Mouse (Mus musculus) kidney, embryonic 16.5 days (tissue): Measurements from ENCODE around the gene Col19a1. TPM values are rescaled to one million over a fixed set of nuclear protein-coding genes. Genes with fewer than 3 reads are reported as not detected.
A peak's percentile ranks its signal among the peaks of the same experiment; 100 is the strongest.

Experiments used
- ATAC-seq: fragments of 200-750 bp; cut with Nextera tagmentation; 2 replicates; pipeline ENCODE4 v1.8.0; 2017; ENCODE audit warnings: moderate TSS enrichment; ENCODE audit not compliant: low FRiP score, low TSS enrichment
- H3K27ac ChIP-seq: fragments of 300-500 bp; sonication (generic); 2 replicates; pipeline ENCODE4 v1.5.1; 2014; ENCODE audit warnings: low read length
- H3K27me3 ChIP-seq: fragments of 300-500 bp; sonication (generic); 2 replicates; pipeline ENCODE4 v1.6.1; 2014; ENCODE audit warnings: low read length, control low read depth, mixed read lengths; ENCODE audit not compliant: insufficient read depth
- H3K36me3 ChIP-seq: fragments of 300-500 bp; sonication (generic); 2 replicates; pipeline ENCODE4 v1.6.1; 2014; ENCODE audit warnings: low read length, control low read depth, mixed read lengths; ENCODE audit not compliant: insufficient read depth
- H3K4me1 ChIP-seq: fragments of 300-500 bp; sonication (generic); 2 replicates; pipeline ENCODE4 v1.6.1; 2014; ENCODE audit warnings: low read length, control low read depth, mixed read lengths; ENCODE audit not compliant: insufficient read depth
- H3K4me2 ChIP-seq: fragments of 300-500 bp; sonication (generic); replicated peaks from 2 replicates; pipeline ENCODE4 v1.6.1; 2014; ENCODE audit warnings: low read depth, low read length
- H3K4me3 ChIP-seq: fragments of 300-500 bp; sonication (generic); 2 replicates; pipeline ENCODE4 v1.5.1; 2014; ENCODE audit warnings: mild to moderate bottlenecking, low read length
- H3K9ac ChIP-seq: fragments of 300-500 bp; sonication (generic); replicated peaks from 2 replicates; pipeline ENCODE4 v1.6.1; 2014; ENCODE audit warnings: low read length
- H3K9me3 ChIP-seq: fragments of 300-500 bp; sonication (generic); 2 replicates; pipeline ENCODE4 v1.6.1; 2016; ENCODE audit warnings: low read length, control low read depth
- WGBS: fragments of 180-500 bp; shearing (Covaris S2); extraction: QIAGEN DNeasy Blood & Tissue Kit; methylation state at CpG from one replicate; pipeline ENCODE4 v1.1.7; 2014; 5-methylcytosine and 5-hydroxymethylcytosine counted together
- polyA plus RNA-seq: library from polyadenylated mRNA; unstranded; fragments of >200 nt; fragmentation: Nextera tagmentation; extraction: Ambion mirVana; gene quantifications from 2 replicates; pipeline ENCODE4 v1.2.1, GENCODE M21; 2015

Gene Col19a1
- polyA plus RNA-seq, 1 experiment from 2014 or later = 0.15 TPM

DNA sequence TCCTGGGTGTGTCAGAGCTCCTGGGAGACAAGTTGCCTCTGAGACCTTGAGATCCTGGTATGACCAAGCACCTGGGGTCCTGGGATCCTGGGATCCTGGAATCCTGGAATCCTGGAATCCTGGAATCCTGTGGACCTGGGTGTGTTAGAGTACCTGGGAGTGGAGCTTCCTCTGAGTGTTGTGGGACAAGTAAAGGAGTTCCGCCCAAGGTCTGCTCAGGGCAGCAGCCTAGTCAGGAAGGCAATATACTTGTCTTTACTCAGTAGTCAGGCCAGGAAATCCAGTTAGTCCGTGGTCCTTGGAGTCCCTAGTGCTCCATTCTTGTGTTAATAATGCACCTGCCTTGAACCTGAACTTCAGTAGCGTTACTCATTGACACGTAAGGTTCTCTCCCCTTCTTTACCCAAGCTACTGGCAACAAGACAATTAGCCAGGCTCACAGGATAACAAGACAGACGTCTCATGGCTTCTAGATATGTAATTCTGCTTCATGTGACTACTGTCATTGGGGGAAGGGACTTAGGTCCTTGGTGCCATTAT is 239.6 kb downstream of the Col19a1 start:
- ATAC-seq = no peak
- H3K4me3 ChIP-seq = no peak overlapping the region
- H3K36me3 ChIP-seq = no peaks in the 10 kb centered on the region
- WGBS = 68% methylated on average over 5 of the region's 5 CpGs
- H3K4me2 ChIP-seq = no peak overlapping the region
- H3K27me3 ChIP-seq = no peaks in the 10 kb centered on the region
- no peak overlapping the region for H3K27ac ChIP-seq
- no peaks in the 10 kb centered on the region for H3K9me3 ChIP-seq
- H3K9ac ChIP-seq = no peak overlapping the region
- H3K4me1 ChIP-seq = 0 out of 2 replicates have a peak, but pooled peaks cover 4% of the 10 kb centered on the region

DNA sequence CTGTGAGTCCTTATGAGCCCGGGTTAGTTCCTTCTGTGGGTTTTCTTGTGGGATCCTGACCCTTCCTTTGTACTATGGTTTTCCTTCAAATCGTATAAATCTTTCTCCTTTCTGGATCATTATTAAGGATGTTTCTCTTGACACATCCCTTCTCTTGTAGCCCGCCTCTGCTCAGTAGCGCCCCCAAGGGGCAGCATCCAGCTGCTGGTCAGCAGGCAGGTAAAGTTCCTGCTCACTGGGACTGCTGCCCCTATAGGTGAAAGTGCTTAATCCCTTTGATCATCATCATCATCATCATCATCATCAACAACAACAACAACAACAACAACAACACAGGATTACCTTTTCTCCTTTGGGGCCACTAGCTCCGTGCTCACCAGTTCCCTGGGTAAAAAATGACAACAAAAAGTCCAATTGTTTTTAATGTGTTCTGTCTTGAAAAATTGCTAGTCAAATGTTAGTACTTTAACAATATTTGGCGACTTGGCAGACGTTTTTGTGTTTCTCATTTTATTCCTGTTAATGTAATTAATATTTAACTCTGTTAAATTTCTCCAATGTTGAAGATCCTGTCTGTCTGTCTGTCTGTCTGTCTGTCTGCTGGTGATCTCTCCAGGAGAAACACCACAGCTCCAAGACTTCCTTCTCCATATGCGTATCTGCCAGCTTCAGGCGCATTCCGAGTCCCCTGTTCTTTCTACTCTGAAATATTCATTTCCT is 249.6 kb downstream of the Col19a1 start:
- ATAC-seq = no peak

DNA sequence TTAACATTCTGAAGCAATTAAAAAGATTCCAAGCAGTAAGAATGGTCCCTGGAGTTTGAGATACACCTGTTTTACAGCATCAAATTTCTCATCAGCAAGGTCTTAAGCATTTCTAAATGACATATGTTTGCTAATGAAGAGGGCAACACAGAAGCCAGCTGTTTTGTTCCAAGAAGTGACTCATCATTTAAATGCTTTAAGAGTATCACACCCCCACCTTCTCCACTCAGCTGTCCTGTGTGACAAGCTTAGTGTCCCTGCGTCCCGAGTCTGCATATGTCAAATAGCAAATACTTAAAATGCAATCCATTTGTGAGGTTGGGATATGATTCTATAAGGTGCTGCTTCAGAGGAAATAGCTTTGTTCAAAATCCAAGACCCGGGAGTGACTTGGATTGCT is 251.2 kb downstream of the Col19a1 start:
- Histone ChIP-seq H3K27ac (no peak overlapping the region), H3K9me3 (no peaks in the 10 kb centered on the region), H3K4me2 (no peak overlapping the region), H3K9ac (no peak overlapping the region), H3K4me3 (no peak overlapping the region), H3K4me1 (no peaks in the 10 kb centered on the region), H3K36me3 (no peaks in the 10 kb centered on the region), H3K27me3 (no peaks in the 10 kb centered on the region)
- 74% methylated on average over 3 of the region's 3 CpGs for WGBS
- no peak for ATAC-seq

More for the DNA sequence above, 249.6 kb downstream of the Col19a1 start:
- no peaks in the 10 kb centered on the region for H3K27me3 ChIP-seq
- H3K4me3 ChIP-seq = no peak overlapping the region
- H3K4me2 ChIP-seq = no peak overlapping the region
- H3K4me1 ChIP-seq = no peaks in the 10 kb centered on the region
- 84% methylated on average over 10 of the region's 10 CpGs for WGBS
- no peak overlapping the region for H3K9ac ChIP-seq
- no peaks in the 10 kb centered on the region for H3K9me3 ChIP-seq
- H3K36me3 ChIP-seq = no peaks in the 10 kb centered on the region
- H3K27ac ChIP-seq = no peak overlapping the region

DNA sequence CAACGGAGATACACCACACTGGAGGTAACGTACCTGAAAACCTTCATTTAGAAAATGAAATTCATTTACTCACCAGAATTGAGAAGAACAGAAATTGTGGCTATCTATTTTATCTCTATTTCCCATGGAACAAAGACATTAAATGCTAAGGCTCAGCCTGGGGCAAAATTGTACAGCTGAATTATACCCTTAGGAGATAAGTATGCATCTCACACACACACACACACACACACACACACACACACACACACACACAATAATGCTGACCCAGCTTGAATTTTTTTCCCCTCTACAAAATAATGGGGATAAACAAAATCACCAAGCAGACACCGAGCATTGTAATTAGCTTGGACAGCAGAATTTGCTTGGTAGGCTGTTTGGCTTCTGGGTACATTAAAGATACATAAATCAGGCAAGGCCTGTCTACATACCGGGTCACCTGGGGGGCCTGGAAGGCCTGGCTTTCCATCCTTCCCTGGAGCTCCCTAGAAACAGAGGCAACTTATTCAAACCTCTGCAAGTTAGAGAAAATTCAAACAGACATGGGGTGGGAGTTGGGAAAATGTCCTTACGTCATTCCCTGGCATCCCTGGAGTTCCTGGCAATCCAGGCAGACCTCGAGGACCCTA is 270.2 kb downstream of the Col19a1 start:
- Histone ChIP-seq H3K4me3 (no peak overlapping the region), H3K9me3 (no peaks in the 10 kb centered on the region), H3K9ac (no peak overlapping the region), H3K27me3 (no peaks in the 10 kb centered on the region), H3K36me3 (no peaks in the 10 kb centered on the region), H3K4me2 (no peak overlapping the region), H3K4me1 (no peaks in the 10 kb centered on the region), H3K27ac (no peak overlapping the region)
- no peak for ATAC-seq
- WGBS = 71% methylated on average over 6 of the region's 6 CpGs

DNA sequence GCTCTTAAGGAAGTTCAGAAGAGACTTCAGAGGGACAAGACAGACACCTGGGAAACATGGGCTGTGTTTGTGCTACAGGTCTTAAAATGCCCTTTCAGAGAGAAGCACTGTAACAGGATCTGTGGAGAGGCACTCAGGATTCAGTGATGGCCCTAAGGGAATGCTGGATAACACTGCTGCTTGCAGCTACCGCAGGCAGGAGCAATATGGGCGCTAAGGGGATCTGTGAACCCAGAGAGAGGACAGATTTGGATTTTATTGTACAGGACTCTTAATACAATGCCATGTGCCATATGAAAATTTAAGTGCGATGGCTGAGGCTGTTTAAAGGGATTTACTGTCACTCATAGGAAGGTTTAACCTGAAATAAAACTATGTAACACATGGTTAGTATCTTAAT is 270.8 kb downstream of the Col19a1 start:
- H3K27me3 ChIP-seq = no peaks in the 10 kb centered on the region
- H3K36me3 ChIP-seq = no peaks in the 10 kb centered on the region
- H3K4me3 ChIP-seq = no peak overlapping the region
- no peaks in the 10 kb centered on the region for H3K4me1 ChIP-seq
- no peak for ATAC-seq
- 82% methylated on average over 3 of the region's 3 CpGs for WGBS
- no peaks in the 10 kb centered on the region for H3K9me3 ChIP-seq
- no peak overlapping the region for H3K27ac ChIP-seq
- H3K4me2 ChIP-seq = no peak overlapping the region
- no peak overlapping the region for H3K9ac ChIP-seq

DNA sequence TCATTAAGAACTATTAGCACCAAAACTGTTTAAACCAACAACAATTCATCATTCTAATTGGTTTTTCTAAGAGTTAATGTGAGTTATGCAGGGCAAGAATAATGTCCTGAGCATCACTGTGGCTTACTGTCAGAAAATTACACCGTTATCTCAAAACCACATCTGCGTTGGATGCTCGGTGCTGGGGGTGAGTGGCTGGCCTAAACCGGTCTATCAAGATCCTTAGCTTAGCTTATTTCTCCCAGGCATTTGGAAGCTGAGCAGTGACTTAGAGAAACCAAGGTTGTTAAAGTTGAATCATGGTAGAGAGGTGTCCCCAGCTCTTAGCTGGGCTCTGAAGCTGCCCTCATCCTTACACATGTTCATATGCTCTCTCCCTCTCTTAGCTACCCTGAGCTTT is 276.4 kb downstream of the Col19a1 start:
- WGBS = 57% methylated on average over 4 of the region's 4 CpGs

DNA sequence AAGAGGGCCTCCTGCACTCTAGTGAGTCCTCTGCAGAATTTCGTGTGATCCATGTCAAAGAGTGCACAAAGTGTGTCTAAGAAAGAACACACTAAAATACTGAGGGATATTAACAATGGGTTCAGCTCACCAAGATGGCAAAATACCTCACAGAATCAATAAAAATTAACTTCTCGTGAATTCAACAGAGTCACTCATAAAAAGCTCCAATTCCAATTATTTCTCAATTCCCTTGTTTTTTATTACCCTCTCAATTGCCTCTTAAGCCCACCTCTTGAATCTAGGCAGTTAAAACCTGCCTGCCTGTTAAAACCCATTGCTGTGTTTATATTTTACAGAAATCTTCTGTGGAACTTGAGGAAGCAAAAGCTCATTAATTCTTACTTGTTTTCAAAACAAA is 277.1 kb downstream of the Col19a1 start:
- H3K4me1 ChIP-seq = no peaks in the 10 kb centered on the region
- no peak overlapping the region for H3K4me3 ChIP-seq
- H3K9me3 ChIP-seq = no peaks in the 10 kb centered on the region
- H3K36me3 ChIP-seq = no peaks in the 10 kb centered on the region
- H3K27me3 ChIP-seq = no peaks in the 10 kb centered on the region
- H3K27ac ChIP-seq = no peak overlapping the region
- ATAC-seq = no peak
- WGBS = 38% methylated on average over 2 of the region's 2 CpGs
- no peak overlapping the region for H3K9ac ChIP-seq
- no peak overlapping the region for H3K4me2 ChIP-seq

More for the DNA sequence above, 276.4 kb downstream of the Col19a1 start:
- Histone ChIP-seq H3K27me3 (no peaks in the 10 kb centered on the region), H3K27ac (no peak overlapping the region), H3K36me3 (no peaks in the 10 kb centered on the region), H3K4me3 (no peak overlapping the region), H3K9me3 (no peaks in the 10 kb centered on the region), H3K9ac (no peak overlapping the region), H3K4me2 (no peak overlapping the region), H3K4me1 (no peaks in the 10 kb centered on the region)
- ATAC-seq = no peak

DNA sequence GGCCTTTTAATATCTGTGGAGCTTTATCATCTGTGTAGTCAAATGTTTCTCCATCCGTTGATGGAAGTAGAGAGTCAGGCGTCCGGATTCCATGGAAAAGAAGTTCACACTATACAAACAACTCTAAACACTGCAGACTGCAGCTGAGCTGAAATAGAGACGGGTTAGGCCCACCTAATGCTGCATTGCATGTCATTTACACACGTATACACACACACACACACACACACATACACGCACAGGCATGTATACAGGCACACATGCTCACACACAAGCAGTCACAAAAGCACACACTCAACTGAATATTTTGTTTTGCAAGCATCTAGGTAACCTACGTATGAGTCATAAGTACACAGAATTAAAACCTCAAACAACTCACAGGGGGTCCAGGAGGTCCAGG is 284.2 kb downstream of the Col19a1 start:
- no peaks in the 10 kb centered on the region for H3K27me3 ChIP-seq
- no peaks in the 10 kb centered on the region for H3K9me3 ChIP-seq
- H3K36me3 ChIP-seq = no peaks in the 10 kb centered on the region
- no peak overlapping the region for H3K4me3 ChIP-seq
- ATAC-seq = 0 out of 2 replicates have a peak, but pooled peaks have one; percentile 35
- H3K9ac ChIP-seq = no peak overlapping the region
- H3K4me1 ChIP-seq = no peaks in the 10 kb centered on the region
- H3K4me2 ChIP-seq = no peak overlapping the region
- WGBS = 87% methylated on average over 7 of the region's 7 CpGs
- H3K27ac ChIP-seq = no peak overlapping the region

DNA sequence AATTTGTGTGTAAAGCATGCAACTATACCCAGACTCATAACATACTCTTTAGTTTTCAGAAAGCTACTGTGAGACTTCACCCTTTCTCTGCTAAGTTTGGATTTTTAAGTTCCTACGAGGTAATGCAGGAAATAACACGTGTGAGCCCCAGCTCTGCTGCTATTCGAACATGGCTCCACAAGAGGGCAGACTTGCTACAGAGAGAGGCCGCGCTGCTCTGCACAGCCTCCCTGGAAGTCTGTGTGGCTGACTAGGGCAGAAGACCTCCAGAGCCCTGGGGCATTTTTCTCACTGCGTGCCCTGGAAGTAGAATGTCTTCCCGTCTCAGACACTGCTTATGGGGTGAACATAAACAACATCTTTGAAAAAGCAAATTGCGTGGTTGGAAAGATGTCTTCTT is 284.6 kb downstream of the Col19a1 start:
- H3K9me3 ChIP-seq = no peaks in the 10 kb centered on the region
- no peak overlapping the region for H3K4me3 ChIP-seq
- no peaks in the 10 kb centered on the region for H3K36me3 ChIP-seq
- no peak overlapping the region for H3K27ac ChIP-seq
- no peak overlapping the region for H3K4me2 ChIP-seq
- H3K4me1 ChIP-seq = no peaks in the 10 kb centered on the region
- no peaks in the 10 kb centered on the region for H3K27me3 ChIP-seq
- no peak overlapping the region for H3K9ac ChIP-seq
- ATAC-seq = peak; percentile 89; the same call in 1 of the 2 replicates
- 13% methylated on average over 8 of the region's 8 CpGs for WGBS

DNA sequence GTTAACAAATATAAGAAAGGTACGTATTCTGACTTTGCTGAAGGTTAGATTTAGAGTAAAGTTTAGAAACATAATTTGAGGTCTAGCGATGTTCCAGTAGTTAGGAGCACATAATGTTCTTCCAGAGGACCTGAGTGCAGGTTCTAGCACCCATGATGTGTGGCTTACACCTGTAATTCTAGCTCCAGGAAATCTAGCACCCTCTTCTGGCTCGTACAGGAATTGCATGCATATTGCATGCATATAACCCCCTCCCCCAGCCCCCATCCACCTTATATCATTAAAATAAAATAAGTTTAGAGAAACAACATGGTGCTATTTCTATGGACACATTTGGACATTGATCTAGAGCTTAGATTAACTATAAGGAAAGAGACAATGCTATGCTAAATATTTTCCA is 286.6 kb downstream of the Col19a1 start:
- H3K27me3 ChIP-seq = no peaks in the 10 kb centered on the region
- no peak overlapping the region for H3K27ac ChIP-seq
- H3K4me3 ChIP-seq = no peak overlapping the region
- H3K4me2 ChIP-seq = no peak overlapping the region
- ATAC-seq = no peak
- WGBS = 92% methylated on average over 3 of the region's 3 CpGs
- peaks cover 2% of the 10 kb centered on the region; the same call in 1 of the 2 replicates for H3K9me3 ChIP-seq
- H3K36me3 ChIP-seq = no peaks in the 10 kb centered on the region
- H3K9ac ChIP-seq = no peak overlapping the region
- no peaks in the 10 kb centered on the region for H3K4me1 ChIP-seq
